Mouse (Mus musculus): ENCODE data around the gene Pgc. TPM values are rescaled to one million over a fixed set of nuclear protein-coding genes. Genes with fewer than 3 reads are reported as not detected.

Gene Pgc
- 122 and 198 TPM in 2 replicates for polyA plus RNA-seq (2015; fragmentation: Nextera tagmentation; extraction: Ambion mirVana)

GRCm38 (mm10) chr17:47726566-47726965, at the start of gene Pgc:
Gene Pgc (plus strand): TSS chr17:47726842.
- Histone ChIP-seq H3K27me3 (ENCODE audit: control insufficient read depth, insufficient read depth, low read length) (no peaks in the 10 kb centered on the region), H3K9ac (ENCODE audit: low read length) (no peak within 1 kb of the TSS), H3K27ac (ENCODE audit: low read length) (no peak within 1 kb of the TSS), H3K4me3 (replicated peaks; ENCODE audit: low read length) (0 out of 2 replicates have a peak within 1 kb of the TSS, but pooled peaks have one; percentile 10), H3K9me3 (replicated peaks; ENCODE audit: control insufficient read depth, low read length) (no peaks in the 10 kb centered on the region), H3K4me1 (ENCODE audit: control insufficient read depth, insufficient read depth, low read length) (no peaks in the 10 kb centered on the region), H3K4me2 (ENCODE audit: low read depth, low read length) (0 out of 2 replicates have a peak within 1 kb of the TSS, but pooled peaks have one; percentile 24), H3K36me3 (ENCODE audit: control insufficient read depth, insufficient read depth, low read length) (no peaks in the 10 kb centered on the region)
- ATAC-seq (ENCODE audit: insufficient read depth, low FRiP score): peak; percentile 70
- WGBS: 65% methylated on average over 11 of the region's 11 CpGs

GRCm38 (mm10) chr17:47678238-47678637, 48.4 kb upstream of the Pgc start:
- Histone ChIP-seq H3K27ac (ENCODE audit: low read length) (peak overlapping the region; percentile 21; the same call in 1 of the 2 replicates), H3K9ac (ENCODE audit: low read length) (no peak overlapping the region), H3K36me3 (ENCODE audit: control insufficient read depth, insufficient read depth, low read length) (0 out of 2 replicates have a peak, but pooled peaks cover 2% of the 10 kb centered on the region), H3K4me3 (replicated peaks; ENCODE audit: low read length) (no peak overlapping the region), H3K9me3 (replicated peaks; ENCODE audit: control insufficient read depth, low read length) (no peaks in the 10 kb centered on the region), H3K27me3 (ENCODE audit: control insufficient read depth, insufficient read depth, low read length) (no peaks in the 10 kb centered on the region), H3K4me1 (ENCODE audit: control insufficient read depth, insufficient read depth, low read length) (no peaks in the 10 kb centered on the region), H3K4me2 (ENCODE audit: low read depth, low read length) (no peak overlapping the region)
- 68% methylated on average over 5 of the region's 5 CpGs for WGBS
- ATAC-seq (ENCODE audit: insufficient read depth, low FRiP score): no peak

- WGBS: 66% methylated on average over 5 of the region's 5 CpGs
- peak overlapping the region; percentile 21; the same call in 1 of the 2 replicates for H3K27ac ChIP-seq (ENCODE audit: low read length)
- no peak for ATAC-seq (ENCODE audit: insufficient read depth, low FRiP score)
These were observed 47.9 kb upstream of the Pgc start for GRCm38 (mm10) chr17:47678702-47679101.

GRCm38 (mm10) chr17:47682836-47683235, 43.8 kb upstream of the Pgc start:
- H3K4me3 ChIP-seq (replicated peaks; ENCODE audit: low read length): no peak overlapping the region
- no peak for ATAC-seq (ENCODE audit: insufficient read depth, low FRiP score)
- 0 out of 2 replicates have a peak, but pooled peaks cover 2% of the 10 kb centered on the region for H3K36me3 ChIP-seq (ENCODE audit: control insufficient read depth, insufficient read depth, low read length)
- no peak overlapping the region for H3K9ac ChIP-seq (ENCODE audit: low read length)
- WGBS: 63% methylated on average over 4 of the region's 4 CpGs
- no peak overlapping the region for H3K27ac ChIP-seq (ENCODE audit: low read length)
- peaks cover 12% of the 10 kb centered on the region; the same call in 1 of the 2 replicates for H3K4me1 ChIP-seq (ENCODE audit: control insufficient read depth, insufficient read depth, low read length)
- H3K27me3 ChIP-seq (ENCODE audit: control insufficient read depth, insufficient read depth, low read length): no peaks in the 10 kb centered on the region
- no peak overlapping the region for H3K4me2 ChIP-seq (ENCODE audit: low read depth, low read length)
- H3K9me3 ChIP-seq (replicated peaks; ENCODE audit: control insufficient read depth, low read length): no peaks in the 10 kb centered on the region

More at GRCm38 (mm10) chr17:47678702-47679101, 47.9 kb upstream of the Pgc start:
- Histone ChIP-seq H3K9ac (ENCODE audit: low read length) (no peak overlapping the region), H3K4me2 (ENCODE audit: low read depth, low read length) (no peak overlapping the region), H3K27me3 (ENCODE audit: control insufficient read depth, insufficient read depth, low read length) (no peaks in the 10 kb centered on the region), H3K9me3 (replicated peaks; ENCODE audit: control insufficient read depth, low read length) (no peaks in the 10 kb centered on the region), H3K36me3 (ENCODE audit: control insufficient read depth, insufficient read depth, low read length) (0 out of 2 replicates have a peak, but pooled peaks cover 2% of the 10 kb centered on the region), H3K4me1 (ENCODE audit: control insufficient read depth, insufficient read depth, low read length) (no peaks in the 10 kb centered on the region), H3K4me3 (replicated peaks; ENCODE audit: low read length) (no peak overlapping the region)

- peak; percentile 93 for ATAC-seq (ENCODE audit: insufficient read depth, low FRiP score)
- Histone ChIP-seq H3K4me1 (ENCODE audit: control insufficient read depth, insufficient read depth, low read length) (peaks cover 20% of the 10 kb centered on the region; the same call in 1 of the 2 replicates), H3K9me3 (replicated peaks; ENCODE audit: control insufficient read depth, low read length) (no peaks in the 10 kb centered on the region), H3K4me2 (ENCODE audit: low read depth, low read length) (peak overlapping the region; percentile 99), H3K27me3 (ENCODE audit: control insufficient read depth, insufficient read depth, low read length) (no peaks in the 10 kb centered on the region), H3K4me3 (replicated peaks; ENCODE audit: low read length) (peak overlapping the region; percentile 92), H3K27ac (ENCODE audit: low read length) (peak overlapping the region; percentile 87), H3K9ac (ENCODE audit: low read length) (peak overlapping the region; percentile 91), H3K36me3 (ENCODE audit: control insufficient read depth, insufficient read depth, low read length) (no peaks in the 10 kb centered on the region)
- under 1% methylated on average over 70 of the region's 70 CpGs for WGBS
These were observed 39.0 kb upstream of the Pgc start for GRCm38 (mm10) chr17:47687409-47688343.

- 0% methylated on average over 9 of the region's 9 CpGs for WGBS
These were observed 38.4 kb upstream of the Pgc start, which contains the start of gene Tomm6 for GRCm38 (mm10) chr17:47688344-47688607. Gene Tomm6 (minus strand): TSS chr17:47688386.

GRCm38 (mm10) chr17:47688608-47689575, 37.8 kb upstream of the Pgc start, which contains the start of gene Frs3:
Gene Frs3 (plus strand): TSS chr17:47689030.
- whole genome bisulfite sequencing: 2% methylated on average over 58 of the region's 58 CpGs
- Histone ChIP-seq H3K27me3 (ENCODE audit: control insufficient read depth, insufficient read depth, low read length) (no peaks in the 10 kb centered on the region), H3K36me3 (ENCODE audit: control insufficient read depth, insufficient read depth, low read length) (no peaks in the 10 kb centered on the region), H3K27ac (ENCODE audit: low read length) (peak within 1 kb of the TSS; percentile 87), H3K4me3 (replicated peaks; ENCODE audit: low read length) (peak within 1 kb of the TSS; percentile 92), H3K9ac (ENCODE audit: low read length) (peak within 1 kb of the TSS; percentile 91), H3K9me3 (replicated peaks; ENCODE audit: control insufficient read depth, low read length) (no peaks in the 10 kb centered on the region), H3K4me2 (ENCODE audit: low read depth, low read length) (peak within 1 kb of the TSS; percentile 99), H3K4me1 (ENCODE audit: control insufficient read depth, insufficient read depth, low read length) (peaks cover 22% of the 10 kb centered on the region; the same call in 1 of the 2 replicates)
- ATAC-seq (ENCODE audit: insufficient read depth, low FRiP score): peak; percentile 71

More at GRCm38 (mm10) chr17:47688344-47688607, 38.4 kb upstream of the Pgc start, which contains the start of gene Tomm6:
- no peaks in the 10 kb centered on the region for H3K27me3 ChIP-seq (ENCODE audit: control insufficient read depth, insufficient read depth, low read length)
- H3K4me1 ChIP-seq (ENCODE audit: control insufficient read depth, insufficient read depth, low read length): peaks cover 20% of the 10 kb centered on the region; the same call in 1 of the 2 replicates
- H3K27ac ChIP-seq (ENCODE audit: low read length): peak within 1 kb of the TSS; percentile 87
- H3K9me3 ChIP-seq (replicated peaks; ENCODE audit: control insufficient read depth, low read length): no peaks in the 10 kb centered on the region
- H3K9ac ChIP-seq (ENCODE audit: low read length): peak within 1 kb of the TSS; percentile 91
- ATAC-seq (ENCODE audit: insufficient read depth, low FRiP score): no peak
- H3K4me3 ChIP-seq (replicated peaks; ENCODE audit: low read length): peak within 1 kb of the TSS; percentile 92
- no peaks in the 10 kb centered on the region for H3K36me3 ChIP-seq (ENCODE audit: control insufficient read depth, insufficient read depth, low read length)
- peak within 1 kb of the TSS; percentile 99 for H3K4me2 ChIP-seq (ENCODE audit: low read depth, low read length)

GRCm38 (mm10) chr17:47689894-47690293, 36.7 kb upstream of the Pgc start:
- Histone ChIP-seq H3K9me3 (replicated peaks; ENCODE audit: control insufficient read depth, low read length) (no peaks in the 10 kb centered on the region), H3K27me3 (ENCODE audit: control insufficient read depth, insufficient read depth, low read length) (no peaks in the 10 kb centered on the region), H3K27ac (ENCODE audit: low read length) (no peak overlapping the region), H3K36me3 (ENCODE audit: control insufficient read depth, insufficient read depth, low read length) (no peaks in the 10 kb centered on the region), H3K4me2 (ENCODE audit: low read depth, low read length) (no peak overlapping the region), H3K4me1 (ENCODE audit: control insufficient read depth, insufficient read depth, low read length) (peaks cover 27% of the 10 kb centered on the region; the same call in 1 of the 2 replicates), H3K4me3 (replicated peaks; ENCODE audit: low read length) (no peak overlapping the region), H3K9ac (ENCODE audit: low read length) (0 out of 2 replicates have a peak overlapping the region, but pooled peaks have one; percentile 90)
- ATAC-seq (ENCODE audit: insufficient read depth, low FRiP score): no peak
- WGBS: 76% methylated on average over 8 of the region's 8 CpGs

Measured in stomach, embryonic 16.5 days (tissue).